Mouse (Mus musculus) midbrain, embryonic 10.5 days (tissue): ENCODE data around the gene Dynlt3. TPM values are rescaled to one million over a fixed set of nuclear protein-coding genes. Genes with fewer than 3 reads are reported as not detected.
"Not testable (repeated sequence)": the region's sequence is repeated elsewhere in the genome, so short reads cannot be mapped to it uniquely, and the experiment has no call there.

Source experiments
- DNase-seq: peaks from one replicate; pipeline ENCODE4 v3.0.0-alpha.2; 2017; ENCODE audit warnings: low spot score
- H3K27ac ChIP-seq: fragments of 300-500 bp; sonication (generic); replicated peaks from 2 replicates; pipeline ENCODE4 v1.5.1; 2016; ENCODE audit warnings: mild to moderate bottlenecking
- H3K27me3 ChIP-seq: fragments of 300-500 bp; sonication (generic); 2 replicates; pipeline ENCODE4 v1.6.1; 2016; ENCODE audit warnings: low read depth, mild to moderate bottlenecking; ENCODE audit not compliant: poor library complexity, severe bottlenecking
- H3K36me3 ChIP-seq: fragments of 300-500 bp; sonication (generic); 2 replicates; pipeline ENCODE4 v1.6.1; 2016; ENCODE audit warnings: mild to moderate bottlenecking, moderate library complexity
- H3K4me1 ChIP-seq: fragments of 300-500 bp; sonication (generic); 2 replicates; pipeline ENCODE4 v1.6.1; 2016
- H3K4me3 ChIP-seq: fragments of 300-500 bp; sonication (generic); 2 replicates; pipeline ENCODE4 v1.5.1; 2016; ENCODE audit warnings: mild to moderate bottlenecking, moderate library complexity
- H3K9me3 ChIP-seq: fragments of 300-500 bp; sonication (generic); replicated peaks from 2 replicates; pipeline ENCODE4 v1.6.1; 2016; ENCODE audit warnings: mild to moderate bottlenecking
- WGBS: fragments of 180-500 bp; shearing (Covaris S2); methylation state at CpG from one replicate; pipeline ENCODE4 v1.1.7; 2016; 5-methylcytosine and 5-hydroxymethylcytosine counted together
- polyA plus RNA-seq: library from polyadenylated mRNA; unstranded; fragments of >200 nt; fragmentation: Nextera tagmentation; extraction: Ambion mirVana; gene quantifications from 2 replicates; pipeline ENCODE4 v1.2.1, GENCODE M21; 2016

Dynlt3 gene
- polyA plus RNA-seq = 17.2 and 18.9 TPM in 2 replicates

DNA sequence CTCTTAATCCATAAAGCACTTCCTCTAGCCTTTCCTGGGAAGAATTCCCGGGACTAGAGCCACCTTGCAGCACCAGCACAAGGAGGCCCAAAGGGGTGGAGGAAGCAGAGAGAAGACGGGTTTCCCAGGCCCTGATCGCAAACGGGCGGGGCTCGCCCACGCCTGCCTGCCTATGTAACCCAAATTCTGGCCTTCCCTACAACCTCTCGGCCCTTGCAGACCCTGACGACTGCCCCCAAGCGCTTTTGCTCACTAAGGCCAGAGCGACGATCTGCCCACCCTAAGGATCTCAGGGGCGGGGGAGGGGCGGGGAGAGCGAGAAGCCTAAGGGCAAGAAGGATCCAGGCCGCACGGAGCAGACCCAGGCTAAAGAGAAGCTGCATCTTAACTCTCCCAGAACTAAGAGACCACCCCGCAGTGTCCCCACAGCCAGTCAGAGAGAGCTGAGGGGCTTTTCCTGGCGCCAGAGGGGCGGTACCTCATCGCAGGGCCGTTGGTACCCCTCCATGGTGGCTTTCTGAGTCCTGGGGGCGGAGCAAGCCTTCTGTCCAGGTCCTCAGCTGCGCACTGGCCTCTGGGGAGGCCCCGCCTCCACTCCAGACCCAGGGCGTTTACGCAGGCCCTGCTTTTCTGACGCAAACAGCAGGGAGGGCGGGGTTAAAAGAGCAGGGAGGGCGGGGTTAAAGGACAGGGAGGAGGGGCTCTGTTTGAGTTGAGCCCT lies at the start of gene Dynlt3:
TSS of gene Dynlt3 (minus strand) at position 613 of the 721 bp plus-strand sequence.
- Histone ChIP-seq H3K9me3 (no peaks in the 10 kb centered on the region; the same call in 1 of the 2 replicates), H3K27me3 (no peaks in the 10 kb centered on the region), H3K4me1 (peaks cover 3% of the 10 kb centered on the region; the same call in 1 of the 2 replicates), H3K27ac (peak within 1 kb of the TSS; percentile 88), H3K4me3 (peak within 1 kb of the TSS; percentile 55), H3K36me3 (no peaks in the 10 kb centered on the region)
- 11% methylated on average over 30 of the region's 30 CpGs for WGBS
- DNase-seq = peak; percentile 83

DNA sequence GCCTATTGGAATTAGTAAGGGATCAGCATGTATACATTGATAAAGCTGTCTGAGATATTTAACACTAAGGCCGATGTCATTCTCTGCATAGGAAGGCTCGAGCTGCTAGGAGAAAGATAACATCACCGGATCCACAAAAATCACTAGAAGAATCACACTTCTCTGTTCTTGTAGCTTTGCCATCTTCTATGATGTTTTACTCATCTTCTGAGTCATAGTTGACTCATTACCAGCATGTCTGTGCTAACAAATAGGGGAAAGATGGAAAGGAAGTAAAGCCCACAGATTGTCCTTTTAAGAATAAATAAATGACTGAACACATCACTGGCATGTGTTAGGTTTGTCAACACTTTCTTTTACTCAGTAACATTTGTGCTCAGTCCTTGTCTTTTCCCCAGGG lies 37.0 kb upstream of the Dynlt3 start:
- Histone ChIP-seq H3K27me3 (no peaks in the 10 kb centered on the region), H3K4me3 (no peak overlapping the region), H3K36me3 (no peaks in the 10 kb centered on the region), H3K27ac (no peak overlapping the region), H3K9me3 (no peaks in the 10 kb centered on the region), H3K4me1 (no peaks in the 10 kb centered on the region)
- DNase-seq = no peak
- WGBS = 92% methylated on average over 3 of the region's 3 CpGs

DNA sequence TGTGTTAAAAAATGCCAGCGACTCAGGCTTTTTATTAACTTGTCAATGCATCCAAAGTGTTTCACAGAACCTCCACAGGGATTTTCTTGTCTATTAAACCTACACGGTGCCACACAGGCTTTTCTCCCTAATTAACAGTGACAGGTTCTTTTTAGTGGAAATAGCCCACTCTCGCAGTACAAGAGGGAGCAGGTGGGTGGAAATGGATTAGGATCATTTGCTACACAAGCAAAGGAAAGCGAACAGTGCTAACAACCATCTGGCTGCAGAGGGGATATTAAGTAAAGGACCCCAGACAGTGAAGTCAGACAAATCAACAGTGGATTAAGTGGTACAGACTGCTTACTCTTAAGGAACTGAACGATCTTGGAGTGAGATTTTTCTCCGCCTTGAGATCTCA lies 33.2 kb upstream of the Dynlt3 start:
- Histone ChIP-seq H3K4me1 (no peaks in the 10 kb centered on the region), H3K27me3 (no peaks in the 10 kb centered on the region), H3K4me3 (no peak overlapping the region), H3K36me3 (no peaks in the 10 kb centered on the region), H3K27ac (no peak overlapping the region), H3K9me3 (no peaks in the 10 kb centered on the region)
- peak; percentile 11 for DNase-seq
- 62% methylated on average over 6 of the region's 6 CpGs for WGBS

DNA sequence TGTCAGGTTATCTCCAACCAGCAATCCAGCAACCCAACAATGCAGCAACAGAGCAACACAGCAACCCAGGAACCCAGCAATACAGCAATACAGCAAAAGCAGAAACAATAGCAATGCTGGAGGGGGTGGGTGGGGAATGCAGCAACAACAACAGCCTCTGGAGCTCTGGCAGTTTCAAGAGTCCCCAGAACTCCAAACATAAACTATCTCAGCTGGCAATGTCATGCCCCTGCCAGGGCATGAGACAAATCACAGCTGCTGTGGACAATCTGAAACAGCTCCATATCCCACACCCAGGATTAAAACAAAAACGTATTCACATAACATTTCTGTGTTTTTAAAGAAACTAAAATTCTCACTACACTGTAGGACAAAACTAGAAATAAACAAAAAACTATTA lies 9.2 kb upstream of the Dynlt3 start:
- Histone ChIP-seq H3K4me1 (no peaks in the 10 kb centered on the region), H3K27ac (no peak overlapping the region), H3K9me3 (peaks cover 1% of the 10 kb centered on the region; the same call in 1 of the 2 replicates), H3K4me3 (no peak overlapping the region), H3K27me3 (no peaks in the 10 kb centered on the region), H3K36me3 (no peaks in the 10 kb centered on the region)
- WGBS = 67% methylated on average over 1 of the region's 1 CpGs
- DNase-seq = no peak

DNA sequence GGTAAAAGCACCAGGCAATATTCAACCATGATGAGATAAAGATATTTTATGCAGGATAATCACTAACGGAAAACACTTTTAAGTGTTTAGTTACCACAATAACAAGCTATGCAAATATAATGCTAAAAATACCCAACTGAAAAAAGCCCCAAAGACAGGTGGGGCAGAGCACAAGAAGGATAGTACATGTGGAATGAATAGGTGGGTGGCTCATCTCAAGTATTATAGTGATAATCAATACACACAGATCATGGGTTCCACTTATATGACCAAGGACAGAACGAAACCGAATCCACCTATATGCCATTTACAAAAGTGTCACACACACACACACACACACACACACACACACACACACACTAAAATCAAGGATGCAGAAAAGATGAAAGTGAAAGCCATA lies 8.6 kb upstream of the Dynlt3 start:
- no peak for DNase-seq
- H3K36me3 ChIP-seq = no peaks in the 10 kb centered on the region
- H3K4me3 ChIP-seq = no peak overlapping the region
- H3K4me1 ChIP-seq = no peaks in the 10 kb centered on the region
- WGBS = 96% methylated on average over 3 of the region's 3 CpGs
- no peaks in the 10 kb centered on the region for H3K9me3 ChIP-seq
- H3K27me3 ChIP-seq = no peaks in the 10 kb centered on the region
- no peak overlapping the region for H3K27ac ChIP-seq

DNA sequence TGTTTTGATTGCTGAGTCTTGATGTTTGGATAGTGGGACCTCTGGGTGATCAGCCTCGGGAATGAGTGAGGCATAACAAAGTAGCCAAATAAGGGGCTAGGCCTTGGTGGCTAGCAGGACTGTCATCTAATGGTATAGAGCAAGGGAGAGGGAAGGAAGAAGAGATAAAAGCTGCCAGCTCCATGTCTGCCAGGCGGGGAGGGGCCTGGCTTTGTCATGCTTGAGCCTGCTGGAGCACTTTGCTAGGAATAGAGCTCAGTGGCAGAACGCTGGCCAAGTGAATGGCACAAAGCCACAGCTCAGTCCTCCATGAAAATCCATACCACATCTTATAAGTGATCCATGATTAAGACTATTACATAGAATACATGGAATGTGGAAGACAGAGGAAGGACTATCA lies 10.0 kb downstream of the Dynlt3 start:
- 68% methylated on average over 3 of the region's 3 CpGs for WGBS
- Histone ChIP-seq H3K27ac (no peak overlapping the region), H3K4me3 (no peak overlapping the region), H3K27me3 (no peaks in the 10 kb centered on the region), H3K9me3 (no peaks in the 10 kb centered on the region), H3K36me3 (0 out of 2 replicates have a peak, but pooled peaks cover 3% of the 10 kb centered on the region), H3K4me1 (no peaks in the 10 kb centered on the region)
- DNase-seq = no peak

DNA sequence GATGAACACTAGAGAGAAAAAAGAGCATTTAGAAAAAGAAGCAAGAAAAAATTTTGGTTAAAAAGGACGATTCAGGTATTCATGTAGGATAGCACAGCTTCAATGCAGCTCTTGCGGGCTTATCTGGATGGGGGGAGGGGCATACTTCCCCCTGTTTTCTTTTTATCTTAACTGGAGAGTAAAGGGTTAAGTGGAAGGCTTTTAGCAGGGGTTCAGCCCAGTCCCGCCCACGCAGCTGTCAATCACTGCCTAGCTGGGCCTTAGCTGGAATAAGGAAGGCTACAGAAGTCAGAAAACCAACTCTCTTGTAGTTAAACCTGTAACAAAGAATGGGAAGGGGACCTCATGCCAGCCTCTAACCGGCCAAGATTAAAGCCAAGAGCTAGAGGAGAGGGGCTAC lies 22.2 kb downstream of the Dynlt3 start:
- DNase-seq, H3K27me3 ChIP-seq: not testable (repeated sequence)
- WGBS = 70% methylated on average over 5 of the region's 5 CpGs

DNA sequence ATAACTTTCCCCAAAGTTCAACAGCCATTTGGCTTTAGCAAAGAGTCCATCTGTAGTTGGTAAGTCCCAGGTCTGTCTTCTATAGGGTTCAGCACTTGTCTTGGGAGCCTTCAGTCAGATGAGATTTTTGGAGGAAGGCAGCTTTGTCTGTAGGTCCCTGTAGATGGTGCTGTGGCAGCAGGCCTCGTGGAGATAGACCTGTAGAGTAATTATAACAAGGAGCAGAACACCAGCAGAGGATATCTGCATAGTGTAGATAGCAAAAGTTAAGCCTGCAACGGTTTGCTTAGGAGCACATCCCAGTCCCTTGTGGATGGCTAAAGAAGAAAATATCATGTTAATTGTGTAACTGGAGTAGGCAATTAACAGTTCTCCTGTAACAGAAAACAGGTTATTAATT lies 22.7 kb downstream of the Dynlt3 start:
- not testable (repeated sequence) for DNase-seq, H3K27me3 ChIP-seq
- WGBS = 78% methylated on average over 2 of the region's 2 CpGs

More for the DNA sequence above, 22.2 kb downstream of the Dynlt3 start:
- H3K27ac ChIP-seq, H3K9me3 ChIP-seq, H3K4me1 ChIP-seq, H3K4me3 ChIP-seq, H3K36me3 ChIP-seq: not testable (repeated sequence)

More for the DNA sequence above, 22.7 kb downstream of the Dynlt3 start:
- not testable (repeated sequence) for H3K36me3 ChIP-seq, H3K4me3 ChIP-seq, H3K4me1 ChIP-seq, H3K27ac ChIP-seq, H3K9me3 ChIP-seq

Other genes with a start within 250 kb of the Dynlt3 start
- gene Cybb, start 175.2 kb downstream of the Dynlt3 start, polyA plus RNA-seq = 0.52 and 0.58 TPM in 2 replicates
- gene H2al1o, start 90.6 kb downstream of the Dynlt3 start, polyA plus RNA-seq = not detected in 2 replicates
- not detected in 2 replicates for gene Hypm, start 183.9 kb upstream of the Dynlt3 start, polyA plus RNA-seq
- gene H2al3, start 186.7 kb upstream of the Dynlt3 start, polyA plus RNA-seq = not detected in 2 replicates
- 0.15 and 0.20 TPM in 2 replicates for gene Sytl5, start 222.6 kb upstream of the Dynlt3 start, polyA plus RNA-seq